Mouse (Mus musculus) MEL (cell line): ENCODE results near the gene Gfral. TPM values are rescaled to one million over a fixed set of nuclear protein-coding genes. Genes with fewer than 3 reads are reported as not detected.

ENCODE experiments used
- DNase-seq: peaks from one replicate; pipeline ENCODE4 v3.0.0; 2011; ENCODE audit warnings: low read depth, low spot score
- H3K27ac ChIP-seq: 2 replicates; pipeline ENCODE4 v1.5.1; 2012; ENCODE audit warnings: low read depth, mild to moderate bottlenecking, control low read depth, low read length, moderate library complexity; ENCODE audit not compliant: control insufficient read depth
- H3K27me3 ChIP-seq, 2 experiments: fragments of 150-350 bp in 1 of 2; sonication (generic) in 1 of 2; 2 replicates each; pipeline ENCODE4 v1.6.1; 2012; ENCODE audit warnings: low read length in 2 of 2, mild to moderate bottlenecking in 2 of 2, improper control_type of control experiment in 1 of 2, moderate library complexity in 1 of 2; ENCODE audit not compliant: insufficient read depth in 2 of 2, control insufficient read depth in 1 of 2
- H3K36me3 ChIP-seq, 2 experiments: 2 replicates each; pipeline ENCODE4 v1.6.1; 2012 to 2014; ENCODE audit warnings: low read length in 2 of 2, improper control_type of control experiment in 1 of 2, inconsistent platforms in 1 of 2, mild to moderate bottlenecking in 1 of 2; ENCODE audit not compliant: insufficient read depth in 2 of 2, control insufficient read depth in 1 of 2
- H3K4me1 ChIP-seq, 2 experiments: fragments of 150-350 bp in 1 of 2; sonication (generic) in 1 of 2; 2 replicates each; pipeline ENCODE4 v1.6.1; 2012; ENCODE audit warnings: low read length in 2 of 2, improper control_type of control experiment in 1 of 2, mild to moderate bottlenecking in 1 of 2; ENCODE audit not compliant: insufficient read depth in 2 of 2, control insufficient read depth in 1 of 2
- H3K4me3 ChIP-seq, 2 experiments: fragments of 150-350 bp in 1 of 2; sonication (generic) in 1 of 2; 2 replicates each; pipeline ENCODE4 v1.5.1; 2012; ENCODE audit warnings: low read depth in 2 of 2, low read length in 2 of 2, mild to moderate bottlenecking in 2 of 2, moderate library complexity in 2 of 2, control low read depth in 1 of 2, improper control_type of control experiment in 1 of 2; ENCODE audit not compliant: control insufficient read depth in 1 of 2, insufficient read depth in 1 of 2
- H3K79me2 ChIP-seq: 2 replicates; pipeline ENCODE4 v1.6.1; 2012; ENCODE audit warnings: mild to moderate bottlenecking, low read length, moderate library complexity; ENCODE audit not compliant: control insufficient read depth, poor library complexity, insufficient read depth
- H3K9ac ChIP-seq: 2 replicates; pipeline ENCODE4 v1.6.1; 2012; ENCODE audit warnings: low read depth, mild to moderate bottlenecking, control low read depth, low read length, moderate library complexity; ENCODE audit not compliant: control insufficient read depth, poor library complexity, severe bottlenecking
- H3K9me3 ChIP-seq: fragments of 150-350 bp; sonication (generic); replicated peaks from 2 replicates; pipeline ENCODE4 v1.6.1; 2012; ENCODE audit warnings: mild to moderate bottlenecking, low read length, improper control_type of control experiment, moderate library complexity; ENCODE audit not compliant: insufficient read depth
- CHD2 ChIP-seq: IDR thresholded peaks from 2 replicates; pipeline ENCODE4 v1.6.1; 2011; ENCODE audit warnings: low read length, improper control_type of control experiment
- GATA1 ChIP-seq: IDR thresholded peaks from 2 replicates; pipeline ENCODE4 v1.6.1; 2011; ENCODE audit warnings: low read depth, low read length, improper control_type of control experiment
- HCFC1 ChIP-seq: IDR thresholded peaks from 2 replicates; pipeline ENCODE4 v1.6.1; 2012; ENCODE audit warnings: low read depth, mild to moderate bottlenecking, inconsistent platforms, low read length, improper control_type of control experiment, moderate library complexity
- MAX ChIP-seq: IDR thresholded peaks from 2 replicates; pipeline ENCODE4 v1.6.1; 2011; ENCODE audit warnings: low read length, improper control_type of control experiment
- MAZ ChIP-seq: IDR thresholded peaks from 2 replicates; pipeline ENCODE4 v1.6.1; 2012; ENCODE audit warnings: low read depth, mild to moderate bottlenecking, inconsistent platforms, low read length, improper control_type of control experiment
- MXI1 ChIP-seq: IDR thresholded peaks from 2 replicates; pipeline ENCODE4 v1.6.1; 2011; ENCODE audit warnings: mild to moderate bottlenecking, low read depth, low read length, improper control_type of control experiment
- MYB ChIP-seq: IDR thresholded peaks from 2 replicates; pipeline ENCODE4 v1.6.1; 2011; ENCODE audit warnings: mild to moderate bottlenecking, low read depth, low read length, improper control_type of control experiment
- POLR2A ChIP-seq, 2 experiments: IDR thresholded peaks; 2 replicates each; pipeline ENCODE4 v1.6.1; 2011 to 2012; ENCODE audit warnings: low read length in 2 of 2, mild to moderate bottlenecking in 2 of 2, control low read depth in 1 of 2, improper control_type of control experiment in 1 of 2, low read depth in 1 of 2, moderate library complexity in 1 of 2; ENCODE audit not compliant: control insufficient read depth in 1 of 2, insufficient read depth in 1 of 2, poor library complexity in 1 of 2
- POLR2AphosphoS5 ChIP-seq: IDR thresholded peaks from 2 replicates; pipeline ENCODE4 v1.6.1; 2012; ENCODE audit warnings: low read depth, borderline replicate concordance, mild to moderate bottlenecking, inconsistent platforms, low read length, moderate library complexity, mixed read lengths
- RCOR1 ChIP-seq: IDR thresholded peaks from 2 replicates; pipeline ENCODE4 v1.6.1; 2012; ENCODE audit warnings: low read depth, mild to moderate bottlenecking, inconsistent platforms, low read length, improper control_type of control experiment
- SIN3A ChIP-seq: IDR thresholded peaks from 2 replicates; pipeline ENCODE4 v1.6.1; 2012; ENCODE audit warnings: low read length, improper control_type of control experiment, inconsistent platforms
- TBP ChIP-seq: IDR thresholded peaks from 2 replicates; pipeline ENCODE4 v1.8.0; 2011; ENCODE audit warnings: low read depth, low read length, improper control_type of control experiment
- UBTF ChIP-seq: IDR thresholded peaks from 2 replicates; pipeline ENCODE4 v1.6.1; 2012; ENCODE audit warnings: low read depth, mild to moderate bottlenecking, inconsistent platforms, low read length, improper control_type of control experiment, moderate library complexity, borderline replicate concordance; ENCODE audit not compliant: insufficient read depth
- USF1 ChIP-seq: IDR thresholded peaks from 2 replicates; pipeline ENCODE4 v1.6.1; 2014; ENCODE audit warnings: low read depth, mild to moderate bottlenecking, inconsistent platforms, low read length, improper control_type of control experiment, moderate library complexity
- USF2 ChIP-seq, 2 experiments: IDR thresholded peaks; 2 replicates each; pipeline ENCODE4 v1.6.1; 2011 to 2012; ENCODE audit warnings: improper control_type of control experiment in 2 of 2, low read length in 2 of 2, borderline replicate concordance in 1 of 2, inconsistent platforms in 1 of 2, low read depth in 1 of 2, mild to moderate bottlenecking in 1 of 2; ENCODE audit not compliant: insufficient read depth in 1 of 2
- ZKSCAN1 ChIP-seq: IDR thresholded peaks from 2 replicates; pipeline ENCODE4 v1.6.1; 2012; ENCODE audit warnings: low read depth, mild to moderate bottlenecking, inconsistent platforms, low read length, improper control_type of control experiment, moderate library complexity
- ZNF384 ChIP-seq: IDR thresholded peaks from 2 replicates; pipeline ENCODE4 v1.6.1; 2012; ENCODE audit warnings: low read depth, mild to moderate bottlenecking, inconsistent platforms, low read length, improper control_type of control experiment
- polyA plus RNA-seq, 2 experiments: library from polyadenylated mRNA; stranded (reverse) in 1 of 2; unstranded in 1 of 2; fragments of >175 nt in 1 of 2; fragments of >200 nt in 1 of 2; gene quantifications; 2 replicates each; pipeline versions ENCODE4 v1.2.1 to v1.2.4; 2012; ENCODE audit warnings: low replicate concordance in 2 of 2, low read depth in 1 of 2; ENCODE audit not compliant: insufficient read length in 2 of 2, insufficient read depth in 1 of 2, missing spikeins in 1 of 2
- total RNA-seq: library from RNA; depleted of rRNA; stranded (reverse); fragments of 300-350 nt; gene quantifications from 2 replicates; pipeline ENCODE4 v1.2.3, GENCODE M21; 2012

The Gfral gene
- total and polyA plus RNA-seq, 3 experiments = not detected

DNA sequence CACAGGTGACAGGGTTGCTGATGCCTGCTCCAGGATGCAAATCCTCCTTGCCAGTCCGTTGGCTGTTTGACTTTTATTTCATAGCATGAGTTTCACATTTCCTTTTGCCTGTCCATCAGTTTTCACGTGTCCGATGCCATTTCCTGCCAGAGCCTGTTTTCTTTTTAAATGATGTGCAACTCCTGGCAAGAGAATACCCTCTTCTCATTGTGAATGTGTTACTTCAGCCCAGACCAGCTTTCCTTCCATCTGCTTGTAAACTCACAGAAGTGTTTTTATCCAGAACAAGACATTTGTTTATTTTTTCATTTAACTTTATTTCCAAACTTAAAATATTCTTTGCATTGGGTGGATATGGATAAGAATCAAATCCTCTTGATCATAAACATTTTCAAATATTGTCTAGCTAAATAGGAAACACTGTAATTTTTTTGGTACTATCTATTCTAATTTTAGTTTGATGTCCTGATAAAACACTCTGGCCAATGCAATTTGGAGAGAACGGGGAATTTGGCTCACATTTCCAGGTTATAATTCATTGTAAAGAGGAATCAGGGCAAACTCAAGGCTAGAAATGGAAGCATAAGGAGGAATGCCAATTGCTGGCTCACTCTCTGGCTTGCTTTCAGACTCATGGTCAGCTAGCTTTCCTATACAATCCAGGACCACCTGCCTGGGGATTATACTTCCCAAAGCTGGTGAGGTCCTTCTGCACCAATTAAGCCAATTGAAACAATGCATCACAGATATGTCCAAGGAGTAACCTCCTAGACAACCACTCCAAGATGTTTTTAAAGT is 3.9 kb upstream of the Gfral start:
- no peak overlapping the region for H3K4me3 ChIP-seq

DNA sequence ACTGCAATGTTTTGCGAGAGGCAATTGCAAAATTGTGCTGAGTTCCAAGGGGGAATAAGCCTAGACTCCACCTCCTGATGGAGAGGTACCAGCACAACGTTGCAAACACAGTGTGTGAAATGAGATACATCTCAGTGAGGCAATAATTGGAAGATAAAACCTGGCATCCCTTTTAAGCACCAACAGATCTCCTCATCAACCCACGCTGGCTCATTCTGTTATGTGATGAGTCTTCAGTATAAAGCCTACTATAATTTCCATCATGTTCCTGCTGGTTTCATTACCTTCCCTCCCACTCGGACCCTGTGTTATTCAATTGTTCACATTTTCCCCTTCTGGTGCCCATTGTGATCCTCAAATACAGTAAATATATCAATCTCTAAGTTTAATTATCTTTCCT is 1.2 kb upstream of the Gfral start:
- H3K4me1 ChIP-seq = no peaks in the 10 kb centered on the region
- no peak overlapping the region for H3K27ac ChIP-seq
- H3K9ac ChIP-seq = no peak overlapping the region
- H3K79me2 ChIP-seq = no peaks in the 10 kb centered on the region
- no peak overlapping the region for H3K4me3 ChIP-seq
- no peak for DNase-seq
- no peaks in the 10 kb centered on the region for H3K9me3 ChIP-seq
- no peaks in the 10 kb centered on the region for H3K36me3 ChIP-seq
- TF ChIP-seq POLR2A (IDR thresholded peaks at IDR 0.05; ENCODE audit: control insufficient read depth in 1 of 2, insufficient read depth in 1 of 2, low read depth in 1 of 2, low read length in 2 of 2, poor library complexity in 1 of 2) (no peak), USF1 (no peak), MYB (no peak), ZNF384 (no peak), USF2 (IDR thresholded peaks at IDR 0.05; ENCODE audit: borderline replicate concordance in 1 of 2, insufficient read depth in 1 of 2, low read depth in 1 of 2, low read length in 2 of 2) (no peak), MXI1 (no peak)
- H3K27me3 ChIP-seq = no peaks in the 10 kb centered on the region

More for the DNA sequence above, 3.9 kb upstream of the Gfral start:
- no peak for DNase-seq
- H3K27ac ChIP-seq = no peak overlapping the region
- no peaks in the 10 kb centered on the region for H3K36me3 ChIP-seq
- no peaks in the 10 kb centered on the region for H3K9me3 ChIP-seq
- no peak for TF ChIP-seq GATA1
- no peak for TF ChIP-seq ZKSCAN1
- H3K4me1 ChIP-seq = no peaks in the 10 kb centered on the region
- no peaks in the 10 kb centered on the region for H3K27me3 ChIP-seq
- H3K79me2 ChIP-seq = no peaks in the 10 kb centered on the region
- no peak overlapping the region for H3K9ac ChIP-seq

DNA sequence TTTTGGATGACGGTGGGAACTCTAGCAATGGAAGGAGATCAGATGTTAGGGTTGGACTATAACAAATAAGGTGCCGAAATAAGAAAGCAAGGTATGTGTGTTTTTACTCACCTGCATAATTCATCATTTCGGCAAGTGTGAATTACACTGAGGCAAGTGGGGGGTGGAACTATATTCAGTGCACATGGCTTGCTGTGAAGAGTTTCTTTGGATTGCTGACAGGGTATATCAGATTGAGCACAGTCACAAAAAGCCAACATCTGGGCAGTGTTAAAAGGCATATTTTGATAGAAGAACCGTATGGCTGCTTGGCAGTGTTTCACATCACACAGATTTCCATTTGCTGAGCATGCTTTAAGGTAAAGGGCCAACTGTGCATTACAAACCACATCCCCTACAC is 16.5 kb downstream of the Gfral start:
- TF ChIP-seq RCOR1 = no peak
- TF ChIP-seq HCFC1 = no peak
- TF ChIP-seq POLR2AphosphoS5 = no peak
- TF ChIP-seq MAZ = no peak
- no peak for TF ChIP-seq SIN3A
- TF ChIP-seq CHD2 = no peak
- TF ChIP-seq TBP = no peak
- no peak for TF ChIP-seq UBTF
- no peak for TF ChIP-seq MAX
- TF ChIP-seq USF1 = no peak
- Histone ChIP-seq H3K9ac (no peak overlapping the region), H3K4me3 (no peak overlapping the region), H3K4me1 (no peaks in the 10 kb centered on the region), H3K9me3 (no peaks in the 10 kb centered on the region), H3K27me3 (no peaks in the 10 kb centered on the region), H3K36me3 (no peaks in the 10 kb centered on the region), H3K27ac (no peak overlapping the region), H3K79me2 (no peaks in the 10 kb centered on the region)
- no peak for DNase-seq
